Mouse (Mus musculus) fat pad, adult 2 months (tissue): ENCODE measurements around the gene Wasf1.
A peak's percentile ranks its signal among the peaks of the same experiment; 100 is the strongest.

Experiments used
- DNase-seq: peaks from one replicate; pipeline ENCODE4 v3.0.0-alpha.2; 2011; ENCODE audit warnings: low read depth, low spot score; ENCODE audit errors: extremely low read depth

Wasf1 gene

DNA sequence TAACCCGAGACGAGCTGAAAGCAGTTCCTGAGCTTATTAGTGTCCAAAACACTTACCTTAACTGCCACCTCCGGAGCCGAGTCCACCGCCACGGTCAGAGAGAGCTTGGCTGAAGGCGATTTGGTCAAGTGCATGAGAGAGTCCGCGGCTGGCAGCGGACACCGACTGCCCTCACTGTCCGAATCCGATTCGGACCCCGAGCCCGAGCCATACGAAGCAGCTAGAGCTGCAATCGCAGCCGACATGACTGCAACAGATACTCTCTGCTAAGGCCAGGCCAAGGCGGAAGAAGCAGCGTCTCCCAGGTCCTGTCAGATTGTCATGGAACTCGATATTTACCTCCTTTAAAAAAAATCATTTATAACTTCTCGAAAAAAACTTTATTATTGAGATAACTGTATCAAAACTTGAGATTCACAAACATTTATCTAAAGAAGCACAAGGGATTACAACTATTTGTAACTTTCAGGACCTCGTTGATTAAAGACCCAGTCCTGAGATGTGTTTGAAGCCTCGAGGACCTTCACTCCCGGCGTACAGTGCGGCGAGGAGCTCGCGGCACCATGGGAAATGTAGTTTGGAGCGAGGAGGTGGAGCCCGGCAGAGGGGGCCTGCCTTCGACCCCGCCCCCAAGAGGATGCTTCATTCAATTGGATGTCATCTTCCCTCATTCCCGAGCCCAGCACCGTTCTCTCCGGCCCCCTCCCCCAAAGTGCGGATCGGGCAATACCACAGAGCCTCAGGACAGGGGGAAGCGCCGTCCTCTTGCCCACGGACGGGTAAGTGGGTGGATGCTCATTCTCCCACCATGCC is at the start of gene Wasf1, which contains the start of gene Cdc40:
Gene Wasf1 (plus strand): TSS at position 645 of the 813 bp plus-strand sequence.
Gene Cdc40 (minus strand): TSS at position 481 of the 813 bp plus-strand sequence.
- DNase-seq = peak; percentile 66

- DNase-seq = no peak
Measured at GRCm38 (mm10) chr10:40840086-40840485, 43.2 kb upstream of the Wasf1 start.

GRCm38 (mm10) chr10:40843841-40844240 is 39.4 kb upstream of the Wasf1 start:
- DNase-seq = no peak

DNA sequence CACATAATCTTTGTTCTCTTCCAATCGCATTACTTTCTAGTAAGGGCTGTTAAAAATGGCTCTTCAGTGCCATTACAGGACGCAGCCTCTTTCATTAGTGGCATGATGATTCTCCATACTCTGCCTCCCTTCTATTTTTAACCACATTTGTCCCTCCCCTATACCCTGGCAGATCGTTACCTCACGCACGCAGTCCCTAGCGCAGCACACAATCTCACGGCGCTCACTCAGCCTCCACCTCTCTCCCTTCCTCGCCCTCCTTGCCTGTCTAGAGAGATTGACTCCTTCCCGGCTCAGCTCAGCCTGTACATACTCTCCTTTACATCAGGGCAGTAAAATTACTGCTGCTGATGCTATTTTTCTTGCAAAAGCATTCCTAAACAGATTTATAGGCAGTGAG is 38.7 kb upstream of the Wasf1 start:
- DNase-seq = no peak

DNA sequence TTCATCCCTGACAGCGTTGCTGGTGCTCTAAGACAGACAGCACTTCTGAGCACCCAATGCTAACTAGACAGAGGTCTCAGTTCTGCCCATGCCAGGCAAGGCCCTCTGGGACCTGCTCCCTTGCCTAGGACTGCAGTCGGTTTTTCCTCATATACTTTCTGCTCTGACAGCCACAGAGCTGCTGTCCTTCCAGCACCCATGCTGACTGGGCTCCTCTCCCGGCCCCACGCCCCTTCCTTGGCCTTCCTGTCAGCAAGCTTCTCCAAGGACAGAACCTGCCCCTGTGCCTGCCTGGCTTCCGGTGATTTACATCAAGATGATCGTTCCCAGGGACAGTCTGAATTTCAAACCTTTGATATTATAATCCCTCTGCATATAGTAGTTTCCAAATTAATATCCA is 37.6 kb upstream of the Wasf1 start:
- no peak for DNase-seq

- no peak for DNase-seq
Measured at GRCm38 (mm10) chr10:40847176-40847874, 36.0 kb upstream of the Wasf1 start.

GRCm38 (mm10) chr10:40850644-40851043 is 32.6 kb upstream of the Wasf1 start:
- DNase-seq = no peak

- DNase-seq = no peak
Measured at GRCm38 (mm10) chr10:40851138-40851537, 32.1 kb upstream of the Wasf1 start.

GRCm38 (mm10) chr10:40855616-40856015 is 27.7 kb upstream of the Wasf1 start:
- DNase-seq = no peak

GRCm38 (mm10) chr10:40856703-40857102 is 26.6 kb upstream of the Wasf1 start:
- DNase-seq = no peak

- DNase-seq = no peak
Measured at GRCm38 (mm10) chr10:40857599-40857998, 25.7 kb upstream of the Wasf1 start.

GRCm38 (mm10) chr10:40868081-40868480 is 15.2 kb upstream of the Wasf1 start:
- DNase-seq = no peak

GRCm38 (mm10) chr10:40871301-40871700 is 12.0 kb upstream of the Wasf1 start:
- DNase-seq = no peak

DNA sequence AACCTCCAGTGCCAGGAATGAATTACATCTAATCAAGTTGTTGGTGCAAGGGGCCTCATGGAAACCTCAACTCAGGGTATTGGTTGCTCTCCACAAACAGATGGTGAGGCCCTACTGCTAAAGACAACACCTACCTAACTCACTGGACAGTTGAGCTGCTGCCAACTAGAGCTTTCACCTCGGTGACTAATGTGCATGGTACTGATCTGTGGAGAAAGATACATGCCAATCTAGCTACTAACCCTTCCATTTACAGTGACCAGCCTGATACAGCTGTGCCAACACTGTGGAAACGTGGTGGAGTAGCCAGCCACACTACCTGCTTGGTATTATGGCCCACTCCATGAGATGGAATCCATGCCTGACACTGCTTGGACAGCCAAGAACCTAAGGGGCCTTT is 11.2 kb upstream of the Wasf1 start:
- peak; percentile 30 for DNase-seq

DNA sequence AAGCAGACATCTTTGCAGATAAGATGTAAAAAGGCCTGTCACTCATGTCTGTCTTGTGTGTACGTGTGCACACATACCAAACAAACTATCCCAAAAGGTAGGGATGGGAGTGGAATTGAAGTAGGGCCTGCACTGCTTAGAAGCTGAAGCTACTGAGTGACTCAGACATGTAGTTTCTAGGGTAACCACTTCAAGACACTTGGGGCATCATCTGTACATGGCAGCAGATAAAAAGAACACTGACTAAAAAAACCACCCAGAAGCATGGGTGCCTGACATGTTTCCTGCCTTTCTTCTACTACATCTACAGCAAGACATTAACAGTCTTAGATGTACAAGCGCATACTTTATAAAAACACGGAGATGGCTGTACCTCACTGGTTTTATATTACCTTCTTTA is 5.0 kb upstream of the Wasf1 start:
- DNase-seq = no peak

DNA sequence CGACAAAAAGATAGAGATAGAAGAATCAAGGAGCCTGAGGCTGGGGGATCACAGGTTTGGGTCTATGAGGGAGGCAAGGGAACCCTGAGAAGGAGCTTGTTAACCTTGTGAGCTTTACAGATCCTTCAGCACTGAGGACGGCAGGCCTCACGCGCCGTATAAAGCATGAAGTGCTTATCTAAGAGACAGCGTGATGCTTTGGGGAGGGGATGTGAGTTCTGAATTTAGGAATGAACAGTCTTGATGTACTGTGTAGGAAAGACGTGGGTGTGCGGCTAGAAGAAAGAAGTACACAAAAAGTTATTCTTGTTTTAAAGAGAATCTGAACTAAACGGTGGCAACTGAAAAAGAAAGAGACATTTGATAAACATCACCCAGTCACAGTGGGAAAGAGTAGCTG is 3.3 kb upstream of the Wasf1 start:
- no peak for DNase-seq

- DNase-seq = no peak
Measured at GRCm38 (mm10) chr10:40881236-40881635, 2.0 kb upstream of the Wasf1 start.

DNA sequence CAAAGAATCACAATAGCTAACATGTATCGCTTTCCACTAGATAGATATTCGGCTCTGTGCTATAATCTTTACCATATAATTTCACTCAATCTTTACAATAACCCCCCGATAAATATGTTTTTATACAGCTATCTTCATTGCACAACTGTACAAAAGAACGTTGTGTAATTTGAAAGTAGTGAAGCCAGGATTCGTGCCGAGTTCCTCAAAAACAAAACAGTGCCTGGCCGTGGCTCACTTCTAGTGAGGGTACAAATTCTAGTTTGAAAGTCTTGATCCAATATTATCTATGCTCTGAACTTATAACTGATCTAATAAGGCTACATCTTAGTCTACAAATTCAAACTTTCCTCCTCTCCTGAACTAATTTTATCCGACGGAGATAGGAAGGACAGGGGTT is 942 bp upstream of the Wasf1 start:
- no peak for DNase-seq

GRCm38 (mm10) chr10:40883644-40884278 is 486 bp downstream of the Wasf1 start:
- no peak for DNase-seq

DNA sequence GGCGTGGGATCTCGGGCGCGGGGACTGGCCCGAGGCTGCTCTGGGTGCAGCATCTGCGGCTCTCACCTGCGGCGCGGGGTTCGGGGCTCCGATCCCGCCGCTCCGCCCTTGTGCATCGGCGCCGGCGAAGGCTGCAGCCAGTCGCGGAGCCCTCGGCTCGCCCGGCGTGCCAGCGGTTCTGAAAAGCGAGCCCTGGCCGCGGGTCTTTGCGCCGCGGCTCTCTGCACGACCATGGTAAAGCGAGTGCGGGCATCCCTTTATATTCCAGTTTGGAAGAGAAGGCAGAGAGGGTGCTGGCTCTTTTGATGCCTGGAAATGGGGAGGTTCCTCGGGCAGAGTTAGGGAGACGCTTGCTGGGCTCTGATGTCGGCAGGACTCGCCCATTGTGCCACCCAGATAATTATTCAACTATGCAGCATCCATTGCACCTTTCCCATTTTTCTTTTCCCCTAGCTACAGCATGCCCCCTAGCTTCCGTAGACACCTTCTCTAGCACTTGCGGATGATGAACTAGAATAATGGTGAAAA is 1.1 kb downstream of the Wasf1 start:
- DNase-seq = no peak

- DNase-seq = no peak
Measured at GRCm38 (mm10) chr10:40885432-40885831, 2.2 kb downstream of the Wasf1 start.

DNA sequence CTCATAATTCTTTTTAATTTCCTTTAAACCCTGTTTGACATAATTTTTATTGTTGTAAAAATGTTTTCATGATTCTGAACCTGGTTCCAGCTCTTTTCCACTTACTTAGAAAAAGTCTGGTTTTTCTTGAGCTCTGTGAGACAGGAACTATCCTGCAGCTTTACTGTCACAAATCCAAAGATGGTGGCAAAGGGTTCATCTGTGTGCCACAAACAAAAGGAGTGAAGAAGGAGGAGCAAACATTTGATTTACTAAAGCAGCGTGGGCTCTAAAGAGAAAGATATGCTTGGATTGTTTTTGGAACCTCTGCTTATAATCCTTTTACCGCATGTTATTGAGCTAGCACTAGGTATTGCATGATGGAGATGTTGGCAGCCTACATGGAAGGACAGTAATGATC is 4.0 kb downstream of the Wasf1 start:
- no peak for DNase-seq
